Mouse (Mus musculus) liver, adult (tissue): Measurements from ENCODE around the gene Gm49325.

Experiments used
- GATA4 ChIP-seq: IDR thresholded peaks from 2 replicates; pipeline ENCODE4 v1.6.1; 2014; ENCODE audit warnings: mild to moderate bottlenecking, low read length; ENCODE audit not compliant: insufficient replicate concordance

Gm49325 gene

DNA sequence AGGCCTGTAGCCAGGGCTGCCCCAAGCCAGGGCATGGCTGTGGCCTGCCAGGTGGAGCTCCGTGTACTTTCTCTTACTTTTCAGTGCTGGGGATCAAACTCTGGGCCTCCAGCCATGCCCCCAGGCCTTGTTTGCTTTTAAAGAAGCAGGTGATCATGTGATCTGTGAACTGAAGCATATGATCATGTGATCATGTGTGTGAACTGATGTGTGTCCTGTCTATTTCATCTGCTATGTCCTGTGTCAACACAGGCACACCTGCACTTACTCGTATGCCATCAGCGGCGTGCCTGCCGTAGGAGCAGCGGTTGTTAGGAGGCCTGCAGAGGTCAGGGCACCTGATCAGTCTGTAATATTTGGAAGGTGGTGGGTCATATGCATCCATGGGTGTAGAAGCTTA is 28.0 kb downstream of the Gm49325 start:
- no peak for TF ChIP-seq GATA4

DNA sequence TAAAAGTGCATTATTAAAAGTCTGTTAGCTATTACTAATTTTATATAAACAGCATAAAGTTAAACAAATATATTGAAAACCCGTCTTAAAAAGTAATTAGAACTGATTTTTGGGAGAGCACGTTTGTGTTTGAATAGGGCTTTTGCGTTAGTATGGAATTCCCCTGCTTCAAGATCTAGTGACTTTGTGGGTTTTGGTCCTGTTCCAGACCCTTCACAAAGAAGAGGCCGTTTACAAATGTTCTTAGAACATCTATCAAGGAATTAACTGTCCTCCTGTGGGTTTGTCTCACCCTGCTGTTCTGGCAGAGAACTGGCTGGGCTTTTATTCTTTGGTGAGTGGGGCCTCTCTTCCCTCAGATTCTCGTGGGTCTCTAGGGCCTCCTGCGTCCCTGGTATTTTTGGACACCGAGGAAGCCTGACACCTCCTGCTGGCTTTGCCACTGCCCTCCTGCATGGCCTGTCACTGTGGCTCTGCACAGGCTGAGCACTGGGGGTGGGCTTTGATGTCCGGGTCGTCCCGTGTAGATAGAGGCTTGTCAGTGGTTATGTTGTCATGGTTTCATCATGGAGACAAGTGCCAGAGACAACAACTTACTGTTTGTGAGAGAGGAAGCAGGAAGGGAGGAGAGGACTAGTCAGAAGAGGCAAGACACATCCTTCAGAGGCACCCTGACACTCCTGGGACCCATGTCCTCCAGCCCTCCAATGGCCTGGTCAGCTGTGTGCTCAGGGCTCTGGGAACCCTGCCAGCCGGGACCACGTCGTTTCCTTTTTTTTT is 28.6 kb downstream of the Gm49325 start:
- TF ChIP-seq GATA4 = no peak

DNA sequence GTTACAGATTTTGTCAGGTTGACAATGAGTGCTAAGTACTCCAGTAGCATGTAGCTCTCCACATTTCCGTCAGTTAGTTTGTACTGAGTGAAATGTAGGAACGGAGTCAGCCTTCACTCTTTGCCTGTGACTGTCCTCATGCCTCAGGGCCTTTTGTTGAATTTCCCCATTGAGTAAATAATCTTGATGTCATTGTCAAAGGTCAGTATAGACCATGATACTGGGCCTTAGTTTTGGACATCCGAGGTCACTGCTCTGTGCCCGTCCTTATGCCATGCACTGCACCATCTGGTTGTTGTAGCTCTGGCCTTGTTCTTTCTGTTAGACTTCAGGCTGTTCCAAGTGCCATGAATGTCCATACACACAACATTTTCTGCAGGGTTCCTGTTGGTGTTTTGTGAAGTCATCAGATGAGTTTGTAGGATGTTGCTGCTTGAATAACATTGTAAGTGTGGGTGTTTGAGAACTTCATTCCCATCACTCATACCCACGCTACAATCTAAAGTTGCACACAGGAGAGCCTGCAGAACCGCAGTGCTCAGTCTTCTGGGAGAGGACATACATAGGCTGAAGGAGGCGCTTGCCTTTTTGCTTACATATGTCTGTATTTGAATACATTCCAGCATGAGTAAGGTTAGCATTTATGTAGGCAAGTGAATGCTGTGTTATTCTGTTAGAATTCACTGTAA is 30.4 kb downstream of the Gm49325 start:
- no peak for TF ChIP-seq GATA4

DNA sequence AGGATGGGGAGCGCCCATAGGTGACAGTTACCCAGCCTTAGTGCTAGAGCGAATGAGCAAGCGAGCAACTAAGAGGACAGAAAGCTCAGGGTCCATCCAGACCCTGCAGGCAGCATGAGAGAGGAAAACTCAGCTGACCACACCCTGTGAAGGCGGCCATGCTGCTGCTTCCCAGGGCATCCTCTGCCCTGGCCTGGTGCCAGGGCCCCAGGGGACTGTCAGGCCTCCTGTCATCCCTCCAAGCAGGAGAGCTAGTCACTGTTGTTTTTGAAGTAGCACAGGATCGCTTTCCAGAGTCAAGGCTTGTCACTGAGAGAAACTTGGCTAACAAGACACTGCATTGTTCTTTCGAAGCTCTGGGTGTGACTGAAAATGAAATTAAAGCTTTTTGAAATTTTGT is 33.0 kb downstream of the Gm49325 start:
- TF ChIP-seq GATA4 = no peak

DNA sequence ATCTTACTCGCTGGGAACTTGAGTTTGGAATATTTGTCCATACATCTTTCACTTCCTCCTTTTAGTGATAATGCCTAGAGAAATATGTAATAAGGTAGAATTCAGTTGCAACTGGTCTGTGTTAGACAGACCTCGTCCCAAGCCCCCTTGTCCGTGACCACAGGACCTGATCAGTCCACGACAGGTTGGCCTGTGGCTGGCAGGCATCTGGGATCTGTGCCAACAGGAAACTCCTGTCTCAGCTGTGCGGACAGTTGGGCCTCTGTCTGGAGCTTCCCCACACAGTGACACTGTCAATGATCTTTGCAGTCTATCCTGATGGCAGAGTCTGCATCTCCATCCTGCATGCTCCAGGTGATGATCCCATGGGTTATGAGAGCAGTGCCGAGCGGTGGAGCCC is 37.2 kb downstream of the Gm49325 start:
- TF ChIP-seq GATA4 = no peak

DNA sequence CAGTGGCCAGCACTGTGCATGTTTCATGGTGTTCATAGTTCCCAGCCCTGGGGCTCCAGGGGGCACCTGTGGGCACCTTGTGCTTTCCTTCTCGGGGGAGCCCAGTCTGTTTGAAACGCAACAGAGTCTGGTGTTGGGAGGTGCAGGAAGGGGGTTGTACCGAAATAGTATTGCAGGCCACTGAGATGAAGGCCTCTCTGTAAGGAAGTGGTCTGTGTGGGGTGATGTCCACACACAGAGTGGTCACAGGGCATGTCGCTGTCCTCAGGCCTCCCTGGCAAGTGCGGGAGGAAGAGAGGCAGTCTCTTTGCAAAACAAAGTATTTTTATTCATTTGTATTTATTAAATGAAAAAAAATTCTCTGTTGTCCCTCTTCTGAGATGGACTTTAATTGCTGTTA is 39.6 kb downstream of the Gm49325 start:
- no peak for TF ChIP-seq GATA4

DNA sequence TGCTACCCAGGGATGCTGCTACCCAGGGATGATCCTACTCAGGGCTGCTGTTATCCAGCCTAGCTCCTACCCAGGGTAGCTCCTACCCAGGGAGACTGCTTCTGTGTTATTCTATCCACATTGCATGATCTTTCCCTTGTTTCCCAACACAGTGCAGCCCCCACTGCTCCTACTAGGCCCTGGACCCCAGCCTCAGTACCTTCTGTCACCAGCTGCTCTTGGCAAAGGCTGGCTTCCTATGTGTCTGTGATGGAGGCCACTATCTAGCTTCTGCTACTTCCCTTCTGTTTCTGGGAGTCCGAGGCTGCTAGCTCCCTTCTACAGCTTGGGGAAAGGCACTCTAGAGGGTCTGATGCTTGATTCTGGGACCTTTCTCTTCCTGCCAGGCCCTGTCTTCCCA is 41.5 kb downstream of the Gm49325 start:
- TF ChIP-seq GATA4 = no peak

DNA sequence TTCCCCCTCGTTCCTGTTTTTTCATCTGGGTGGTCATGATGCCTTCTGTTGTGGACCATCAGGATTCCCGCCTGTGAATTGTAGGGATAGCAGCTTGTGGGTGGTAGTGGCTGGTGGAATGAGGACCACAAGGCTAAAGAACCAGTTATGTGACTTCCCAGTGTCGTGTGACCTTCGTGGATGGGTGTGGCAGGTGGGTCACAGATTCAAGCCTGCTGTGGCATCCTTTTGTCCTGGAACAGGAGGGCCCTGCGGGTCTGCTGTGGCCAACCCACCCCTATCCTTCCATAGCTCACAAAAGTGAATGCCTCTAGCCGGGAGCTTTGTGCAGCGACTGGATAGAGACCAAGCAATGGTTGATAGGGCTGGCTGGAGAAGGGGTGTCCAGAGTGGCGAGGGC is 41.9 kb downstream of the Gm49325 start:
- no peak for TF ChIP-seq GATA4

DNA sequence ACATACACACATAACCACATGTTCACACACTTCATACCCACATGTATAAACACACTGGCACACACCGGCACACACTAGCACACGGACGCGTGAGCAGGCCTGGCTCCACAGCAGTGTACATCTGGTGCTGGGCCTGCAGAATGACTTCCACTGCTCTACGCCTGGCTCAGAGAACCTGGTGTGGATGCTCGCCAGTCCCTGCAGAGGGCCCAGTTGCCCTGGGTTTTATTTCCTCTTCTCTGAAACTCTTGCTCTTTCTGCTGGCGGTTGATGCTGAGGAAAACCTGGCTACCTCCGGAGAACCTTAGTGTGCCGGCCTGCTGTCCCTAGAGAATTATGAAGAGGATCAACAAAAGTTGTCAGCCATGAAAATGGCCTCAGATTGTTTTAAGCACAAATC is 46.0 kb downstream of the Gm49325 start:
- no peak for TF ChIP-seq GATA4

DNA sequence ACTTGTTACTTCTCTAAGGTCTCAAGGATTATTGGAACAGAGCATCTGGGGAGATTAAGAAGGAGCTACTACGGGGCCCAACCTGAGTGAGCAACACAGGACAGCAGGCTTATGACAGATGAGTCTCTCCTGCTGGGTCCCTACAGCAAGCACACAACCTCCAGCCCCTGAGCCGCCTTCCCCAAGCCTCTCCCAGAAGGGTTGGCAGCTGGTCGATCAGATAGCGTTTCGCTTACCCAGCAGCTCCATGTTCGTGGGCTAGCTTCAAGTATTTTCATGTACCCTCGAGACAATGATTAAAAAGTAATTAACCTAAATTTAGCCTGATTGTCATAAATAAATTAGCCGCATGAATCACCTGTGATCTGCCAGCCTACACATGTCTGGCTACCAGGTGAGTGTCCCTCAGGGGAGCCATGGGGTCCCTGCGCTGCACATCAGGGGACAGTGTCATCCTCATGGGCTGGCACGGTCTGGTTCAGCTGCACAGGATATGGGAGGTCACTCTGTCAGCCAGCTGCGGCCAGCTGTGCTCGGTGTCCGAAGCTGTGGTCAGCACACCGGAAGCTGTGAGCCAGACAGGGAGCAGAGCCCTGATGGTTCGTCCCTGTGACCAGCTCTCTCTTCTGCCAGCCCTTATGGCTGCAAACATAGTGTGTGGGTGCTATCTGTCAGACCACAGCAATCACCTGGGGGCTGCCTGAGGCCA is 52.4 kb downstream of the Gm49325 start:
- no peak for TF ChIP-seq GATA4

DNA sequence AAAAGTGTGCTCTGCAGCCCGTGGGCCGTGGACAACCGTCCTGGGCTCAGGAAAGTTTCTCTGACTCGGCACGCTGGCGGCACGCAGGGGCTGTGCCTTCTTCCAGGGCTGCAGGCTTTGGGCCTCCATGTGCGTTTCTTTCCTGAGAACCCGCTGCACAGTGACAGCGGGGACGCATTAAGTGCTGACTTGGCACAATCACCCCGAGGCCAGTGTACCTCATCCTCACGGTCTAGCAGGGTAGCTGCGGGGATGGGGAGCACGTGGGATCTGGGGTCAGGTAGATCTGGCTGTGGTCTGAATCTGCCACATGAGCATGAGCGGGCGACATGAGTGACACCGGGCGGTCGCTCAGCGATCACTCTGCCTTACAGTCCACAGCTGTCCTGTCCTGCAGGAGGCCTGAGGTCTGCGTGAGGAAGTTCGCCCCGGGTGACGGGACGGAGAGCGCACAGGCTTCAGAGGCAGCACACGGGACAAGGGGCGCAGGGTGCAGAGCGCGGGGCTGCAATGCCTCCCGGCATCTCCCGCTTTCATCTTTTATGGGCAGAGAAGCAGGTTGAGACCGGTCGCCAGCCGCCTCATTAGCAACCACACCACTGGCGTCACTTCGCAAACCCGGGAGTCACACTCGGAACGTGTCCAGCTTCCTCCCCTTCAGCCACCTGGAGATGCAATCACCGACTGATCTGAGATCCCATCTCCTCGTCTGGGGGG is 58.1 kb downstream of the Gm49325 start:
- no peak for TF ChIP-seq GATA4

DNA sequence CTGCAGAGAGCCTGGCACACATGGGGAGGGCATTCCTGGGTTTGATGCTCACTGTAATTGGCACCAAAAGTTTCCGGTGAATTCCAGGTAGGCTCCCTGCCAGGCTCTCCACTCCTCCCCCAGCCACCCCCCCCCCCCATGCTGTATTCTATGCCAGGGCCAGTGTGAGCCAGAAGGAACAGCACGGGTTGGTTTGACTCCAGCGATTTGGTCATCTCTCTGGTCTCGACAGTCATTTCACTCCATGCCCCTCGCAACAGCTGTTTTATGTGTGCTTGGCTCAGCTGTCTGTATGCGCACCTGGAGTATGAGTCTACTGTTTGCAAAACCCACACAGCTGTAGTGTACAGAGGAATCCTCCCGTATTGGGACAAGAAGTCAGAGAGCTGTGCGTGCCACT is 60.3 kb downstream of the Gm49325 start:
- no peak for TF ChIP-seq GATA4

DNA sequence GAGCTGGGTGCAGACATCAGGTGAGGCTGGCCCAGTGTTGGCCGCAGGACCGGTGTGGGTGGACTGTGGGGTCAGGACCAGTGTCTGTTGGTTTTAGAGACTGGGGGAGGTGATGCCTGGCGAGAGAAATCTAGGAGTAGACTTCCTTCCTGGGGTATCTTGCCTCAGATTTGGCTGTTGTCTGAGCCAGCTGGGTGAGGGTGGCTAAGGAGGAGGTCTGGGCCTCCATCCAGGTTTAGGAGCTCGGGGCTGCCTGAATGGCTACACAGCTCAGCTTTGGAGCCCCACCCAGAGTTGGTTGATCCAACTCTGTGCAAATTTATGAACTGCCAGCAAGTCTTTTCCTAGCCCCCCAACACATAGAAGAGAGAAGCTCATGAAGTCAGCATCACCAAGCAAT is 61.4 kb downstream of the Gm49325 start:
- TF ChIP-seq GATA4 = no peak

DNA sequence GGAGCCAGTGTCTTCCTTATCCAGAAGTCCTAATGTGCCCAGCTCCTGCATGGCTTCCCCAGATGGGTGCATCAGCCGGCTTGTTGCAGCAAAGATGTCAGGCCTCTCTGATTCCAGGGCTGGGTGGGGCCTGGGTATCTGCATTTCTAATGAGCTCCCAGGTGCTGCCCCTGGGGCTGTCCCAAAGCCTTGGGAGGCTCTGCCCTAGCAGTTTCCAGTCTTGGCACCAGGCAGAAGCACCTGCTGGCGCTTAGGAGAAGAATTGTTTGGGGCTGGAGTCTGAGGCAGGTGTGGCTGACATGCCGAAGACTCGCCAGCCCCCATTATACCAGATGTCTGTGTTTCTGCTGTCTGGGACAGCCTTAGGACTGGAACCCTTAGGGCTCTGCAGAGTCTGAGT is 64.7 kb downstream of the Gm49325 start:
- no peak for TF ChIP-seq GATA4

DNA sequence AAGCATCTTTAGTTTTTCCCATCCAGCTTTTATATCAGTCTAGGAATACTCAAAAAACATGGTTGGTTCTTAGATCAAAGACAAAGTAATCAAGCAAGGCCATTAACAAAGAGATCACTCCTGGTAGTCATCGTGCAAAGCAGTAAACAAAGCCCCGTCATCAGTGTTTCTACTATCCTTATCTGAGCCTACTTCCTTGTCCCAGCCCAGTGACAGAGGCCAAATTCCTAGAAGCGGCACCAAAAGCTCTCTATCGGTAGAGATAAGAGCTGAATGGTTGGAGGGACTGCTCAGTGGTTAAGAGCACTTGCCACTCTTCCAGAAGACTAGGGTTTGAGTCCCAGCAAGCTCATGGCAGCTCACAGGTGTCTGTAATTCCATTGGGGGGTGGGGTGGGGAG is 65.5 kb downstream of the Gm49325 start:
- TF ChIP-seq GATA4 = peak; percentile 89
